Mouse (Mus musculus): ENCODE measurements around the gene C8g.

The C8g gene

GRCm38 (mm10) chr2:25500071-25500575 is 1.4 kb downstream of the C8g start:
- DNase-seq (ENCODE audit: low spot score), result no peak

- no peak for DNase-seq (ENCODE audit: low spot score)
Measured at GRCm38 (mm10) chr2:25498622-25499478, 2.7 kb downstream of the C8g start.

GRCm38 (mm10) chr2:25497846-25498575 is 3.5 kb downstream of the C8g start:
- no peak for DNase-seq (ENCODE audit: low spot score)

- peak; percentile 65 for DNase-seq (ENCODE audit: low spot score)
Measured at GRCm38 (mm10) chr2:25496462-25496861, 5.1 kb downstream of the C8g start.

GRCm38 (mm10) chr2:25493476-25493961 is 8.0 kb downstream of the C8g start, which contains the start of gene Lcn12:
Gene Lcn12, minus strand, starts transcription at chr2:25493911.
- no peak for DNase-seq (ENCODE audit: low spot score)

- DNase-seq (ENCODE audit: low spot score), result no peak
Measured at GRCm38 (mm10) chr2:25492988-25493387, 8.5 kb downstream of the C8g start.

GRCm38 (mm10) chr2:25488671-25489068 is 12.8 kb downstream of the C8g start:
- DNase-seq (ENCODE audit: low spot score), result no peak

- DNase-seq (ENCODE audit: low spot score), result no peak
Measured at GRCm38 (mm10) chr2:25487965-25488670, 13.4 kb downstream of the C8g start.

- no peak for DNase-seq (ENCODE audit: low spot score)
Measured at GRCm38 (mm10) chr2:25484901-25485647, 16.4 kb downstream of the C8g start.

GRCm38 (mm10) chr2:25482969-25483368 is 18.6 kb downstream of the C8g start:
- DNase-seq (ENCODE audit: low spot score), result peak; percentile 46

- no peak for DNase-seq (ENCODE audit: low spot score)
Measured at GRCm38 (mm10) chr2:25480541-25480940, 21.0 kb downstream of the C8g start.

GRCm38 (mm10) chr2:25479551-25480311 is 21.8 kb downstream of the C8g start:
- no peak for DNase-seq (ENCODE audit: low spot score)

GRCm38 (mm10) chr2:25477967-25478675 is 23.4 kb downstream of the C8g start:
- DNase-seq (ENCODE audit: low spot score), result no peak

- no peak for DNase-seq (ENCODE audit: low spot score)
Measured at GRCm38 (mm10) chr2:25477541-25477940, 24.0 kb downstream of the C8g start.

GRCm38 (mm10) chr2:25472550-25472949 is 29.0 kb downstream of the C8g start:
- DNase-seq (ENCODE audit: low spot score), result no peak

GRCm38 (mm10) chr2:25469969-25470368 is 31.6 kb downstream of the C8g start, which contains the start of gene Ptgds:
Gene Ptgds, minus strand, starts transcription at chr2:25470046.
- no peak for DNase-seq (ENCODE audit: low spot score)

GRCm38 (mm10) chr2:25468962-25469915 is 32.3 kb downstream of the C8g start:
- no peak for DNase-seq (ENCODE audit: low spot score)

- no peak for DNase-seq (ENCODE audit: low spot score)
Measured at GRCm38 (mm10) chr2:25467606-25468303, 33.8 kb downstream of the C8g start.

Measured in embryo, embryonic 10 days (tissue).